Mouse (Mus musculus) liver, embryonic 14.5 days (tissue): ENCODE measurements around the gene Ccdc51.

Experiments
- CTCF ChIP-seq: IDR thresholded peaks from 2 replicates; pipeline ENCODE4 v1.5.1; 2016; ENCODE audit warnings: antibody characterized with exemption, low read depth, control low read depth
- EP300 ChIP-seq: IDR thresholded peaks from 2 replicates; pipeline ENCODE4 v1.6.1; 2016; ENCODE audit warnings: antibody characterized with exemption, low read depth

GRCm38 (mm10) chr9:109105648-109106047 lies 23.4 kb downstream of the Ccdc51 start:
- TF ChIP-seq CTCF (no peak), EP300 (no peak)
